Mouse (Mus musculus): ENCODE data around the gene Cfap300. TPM values are rescaled to one million over a fixed set of nuclear protein-coding genes. Genes with fewer than 3 reads are reported as not detected.

Gene Cfap300
- 13.9 TPM for polyA plus RNA-seq (2014; fragmentation: Illumina TruSeq; extraction: RNeasy Lipid Tissue Mini Kit (QIAGEN cat#74804); ENCODE audit: low read depth, low replicate concordance)

GRCm38 (mm10) chr9:8042338-8043043, at the start of gene Cfap300:
Gene Cfap300, minus strand, starts transcription at chr9:8042823.

GRCm38 (mm10) chr9:8004370-8004991, 38.1 kb downstream of the Cfap300 start, which contains the start of gene Yap1:
Gene Yap1, minus strand, starts transcription at chr9:8004596.

Other genes starting within 250 kb of the Cfap300 start
- gene Birc2, start 205.8 kb downstream of the Cfap300 start, polyA plus RNA-seq (2014; fragmentation: Illumina TruSeq; extraction: RNeasy Lipid Tissue Mini Kit (QIAGEN cat#74804); ENCODE audit: low read depth, low replicate concordance), result 173 TPM
- gene Birc3, start 169.6 kb downstream of the Cfap300 start, polyA plus RNA-seq (2014; fragmentation: Illumina TruSeq; extraction: RNeasy Lipid Tissue Mini Kit (QIAGEN cat#74804); ENCODE audit: low read depth, low replicate concordance), result 25.1 TPM
- gene Yap1, start 38.2 kb downstream of the Cfap300 start, polyA plus RNA-seq (2014; fragmentation: Illumina TruSeq; extraction: RNeasy Lipid Tissue Mini Kit (QIAGEN cat#74804); ENCODE audit: low read depth, low replicate concordance), result 104 TPM
- 47.9 TPM for gene Cep126, start 91.5 kb upstream of the Cfap300 start, polyA plus RNA-seq (2014; fragmentation: Illumina TruSeq; extraction: RNeasy Lipid Tissue Mini Kit (QIAGEN cat#74804); ENCODE audit: low read depth, low replicate concordance)

Data from adrenal gland, adult 10 weeks (tissue).